Mouse (Mus musculus) heart, embryonic 14.5 days (tissue): ENCODE results near the gene Selenof. TPM values are rescaled to one million over a fixed set of nuclear protein-coding genes. Genes with fewer than 3 reads are reported as not detected.

Experiments used
- ATAC-seq: fragments of 200-750 bp; cut with Nextera tagmentation; 2 replicates; pipeline ENCODE4 v1.8.0; 2017; ENCODE audit warnings: low read depth, moderate TSS enrichment; ENCODE audit not compliant: insufficient number of reproducible peaks, insufficient read depth, low FRiP score
- H3K27ac ChIP-seq, 2 experiments: fragments of 200-500 bp in 1 of 2; fragments of 300-500 bp in 1 of 2; sonication (generic) in 1 of 2; replicated peaks in 1 of 2; 2 replicates each; pipeline ENCODE4 v1.5.1; 2012 to 2014; ENCODE audit warnings: low read depth in 2 of 2, low read length in 2 of 2, control low read depth in 1 of 2, mild to moderate bottlenecking in 1 of 2, mixed read lengths in 1 of 2; ENCODE audit not compliant: control insufficient read depth in 1 of 2, insufficient read depth in 1 of 2
- H3K27me3 ChIP-seq: fragments of 300-500 bp; sonication (generic); 2 replicates; pipeline ENCODE4 v1.6.1; 2014; ENCODE audit warnings: mild to moderate bottlenecking, low read length, control low read depth; ENCODE audit not compliant: control insufficient read depth, insufficient read depth
- H3K36me3 ChIP-seq: fragments of 300-500 bp; sonication (generic); 2 replicates; pipeline ENCODE4 v1.6.1; 2014; ENCODE audit warnings: mild to moderate bottlenecking, control low read depth, low read length, mixed read lengths; ENCODE audit not compliant: control insufficient read depth, insufficient read depth
- H3K4me1 ChIP-seq, 2 experiments: fragments of 200-500 bp in 1 of 2; fragments of 300-500 bp in 1 of 2; sonication (generic) in 1 of 2; 2 replicates each; pipeline ENCODE4 v1.6.1; 2012 to 2014; ENCODE audit warnings: low read length in 2 of 2, control low read depth in 1 of 2, mixed read lengths in 1 of 2; ENCODE audit not compliant: control insufficient read depth in 2 of 2, insufficient read depth in 2 of 2
- H3K4me2 ChIP-seq: fragments of 300-500 bp; sonication (generic); 2 replicates; pipeline ENCODE4 v1.6.1; 2014; ENCODE audit warnings: mild to moderate bottlenecking, low read length
- H3K4me3 ChIP-seq, 2 experiments: fragments of 200-500 bp in 1 of 2; fragments of 300-500 bp in 1 of 2; sonication (generic) in 1 of 2; 2 replicates each; pipeline ENCODE4 v1.5.1; 2012 to 2014; ENCODE audit warnings: low read length in 2 of 2, mild to moderate bottlenecking in 2 of 2, control low read depth in 1 of 2, low read depth in 1 of 2, moderate library complexity in 1 of 2; ENCODE audit not compliant: control insufficient read depth in 1 of 2, insufficient read depth in 1 of 2
- H3K9ac ChIP-seq: fragments of 300-500 bp; sonication (generic); 2 replicates; pipeline ENCODE4 v1.6.1; 2014; ENCODE audit warnings: mild to moderate bottlenecking, low read length
- H3K9me3 ChIP-seq: fragments of 300-500 bp; sonication (generic); 2 replicates; pipeline ENCODE4 v1.6.1; 2016; ENCODE audit warnings: low read length, control low read depth; ENCODE audit not compliant: control insufficient read depth
- WGBS: fragments of 180-500 bp; shearing (Covaris S2); extraction: QIAGEN DNeasy Blood & Tissue Kit; methylation state at CpG from one replicate; pipeline ENCODE4 v1.1.7; 2014; 5-methylcytosine and 5-hydroxymethylcytosine counted together
- polyA plus RNA-seq: library from polyadenylated mRNA; unstranded; fragments of >200 nt; fragmentation: Nextera tagmentation; extraction: Ambion mirVana; gene quantifications from 2 replicates; pipeline ENCODE4 v1.2.1, GENCODE M21; 2014

The Selenof gene
- polyA plus RNA-seq, 1 experiment from 2014 or later, result 384 TPM

DNA sequence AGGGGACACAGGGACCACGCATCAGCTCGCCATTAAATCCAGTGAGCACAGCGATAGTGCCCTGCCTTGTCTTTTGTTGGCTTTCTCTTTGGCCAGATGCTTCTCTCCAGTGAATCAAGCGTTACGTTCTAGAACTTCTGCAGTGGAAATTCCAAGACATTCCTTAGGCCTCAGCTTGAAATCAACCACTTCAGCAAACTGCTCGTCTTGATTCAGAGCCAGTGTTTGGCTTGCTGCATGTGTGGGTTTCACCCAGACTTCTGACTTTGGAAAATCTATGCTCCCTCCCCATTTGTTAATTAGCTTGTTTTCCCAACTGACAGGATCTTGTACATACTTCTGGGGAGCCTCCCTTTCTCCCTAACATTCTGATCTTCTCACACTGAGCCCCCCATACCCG lies 16.6 kb downstream of the Selenof start:
- 75% methylated on average over 7 of the region's 7 CpGs for whole genome bisulfite sequencing
- no peak overlapping the region for H3K9ac ChIP-seq

DNA sequence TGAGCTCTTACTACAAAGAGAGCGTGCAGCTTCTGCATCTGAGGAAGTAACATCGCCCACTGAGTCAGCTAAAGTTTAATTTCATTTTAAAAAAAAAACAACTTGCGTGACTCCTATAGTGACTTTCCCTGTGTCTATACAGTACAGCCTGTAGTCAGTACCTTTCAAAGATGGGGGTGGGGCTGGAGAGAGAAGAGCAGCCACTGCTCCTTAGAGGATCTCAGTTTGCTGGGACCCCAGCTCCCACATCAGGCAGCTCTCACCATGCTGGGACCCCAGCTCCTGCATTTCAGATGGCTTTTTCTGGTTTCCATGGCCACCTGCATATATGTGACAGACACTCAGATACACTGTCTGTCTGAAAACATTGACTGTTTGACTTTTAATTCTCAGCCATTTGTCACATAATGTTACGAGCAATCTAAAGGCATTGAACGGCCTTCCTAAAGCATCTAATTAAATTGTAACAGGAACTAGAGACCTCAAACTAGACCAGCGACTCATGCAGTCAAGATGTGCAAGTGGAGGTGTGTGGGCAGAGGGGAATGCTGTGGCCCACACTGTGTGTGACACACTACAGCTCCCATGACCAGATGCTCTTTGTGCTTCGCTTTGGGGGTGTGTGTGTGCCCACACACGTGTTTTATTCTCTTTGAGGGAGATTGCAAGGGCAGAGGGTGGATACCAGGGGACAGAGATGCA lies 19.2 kb downstream of the Selenof start:
- Histone ChIP-seq H3K27me3 (no peaks in the 10 kb centered on the region), H3K36me3 (peaks cover 35% of the 10 kb centered on the region), H3K4me1 (peaks cover 4 to 23% of the 10 kb centered on the region in 2 experiments; a peak in 3 of 4 replicates), H3K9ac (no peak overlapping the region), H3K27ac (no peak overlapping the region), H3K4me3 (no peak overlapping the region), H3K9me3 (no peaks in the 10 kb centered on the region), H3K4me2 (no peak overlapping the region)
- WGBS, result 91% methylated on average over 8 of the region's 8 CpGs
- no peak for ATAC-seq

More for the DNA sequence above, 16.6 kb downstream of the Selenof start:
- Histone ChIP-seq H3K4me2 (no peak overlapping the region), H3K27ac (peak overlapping the region in 1 of 2 experiments; percentile 57; a peak in 2 of 4 replicates), H3K4me1 (peaks cover 7 to 42% of the 10 kb centered on the region in 2 experiments; a peak in 3 of 4 replicates), H3K4me3 (no peak overlapping the region), H3K36me3 (peaks cover 27% of the 10 kb centered on the region), H3K27me3 (no peaks in the 10 kb centered on the region), H3K9me3 (no peaks in the 10 kb centered on the region)
- no peak for ATAC-seq

DNA sequence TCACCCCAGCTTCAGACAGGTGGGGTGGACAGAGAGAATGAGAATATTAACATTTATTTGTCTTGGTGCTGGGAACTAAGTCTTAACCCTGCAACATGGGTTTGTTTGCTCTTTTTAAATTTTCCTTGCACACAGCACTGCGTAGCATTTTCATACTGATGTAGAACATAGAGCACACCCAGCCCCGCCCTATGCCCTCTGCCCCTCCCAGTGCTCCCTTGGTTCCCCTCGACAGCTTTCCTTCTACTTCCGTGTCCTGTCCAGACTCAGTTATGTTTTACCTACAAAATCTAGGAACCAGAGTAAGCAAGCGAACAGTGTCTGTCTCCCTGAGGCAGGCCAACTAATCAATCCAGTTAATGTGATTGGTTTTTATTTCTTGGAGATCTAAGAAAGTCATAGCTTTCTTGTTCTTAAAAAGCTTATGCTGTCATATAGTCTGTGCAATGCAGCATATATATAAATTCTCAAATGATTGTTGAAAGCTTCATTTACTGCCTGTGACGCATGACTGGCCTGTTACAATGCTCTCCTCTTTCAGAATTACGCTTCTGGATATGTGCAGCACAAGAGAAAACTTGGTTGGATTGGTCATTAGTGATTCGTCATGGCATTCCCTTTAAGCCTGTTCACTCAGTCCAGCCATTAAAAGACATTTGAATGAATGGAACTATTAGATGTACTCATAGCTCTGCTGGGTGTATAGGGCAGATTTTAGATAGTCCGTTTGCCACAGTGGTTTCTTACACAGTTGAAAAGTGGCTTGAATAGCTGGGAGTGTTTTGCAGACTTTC lies 23.1 kb downstream of the Selenof start:
- Histone ChIP-seq H3K36me3 (peaks cover 59% of the 10 kb centered on the region), H3K9ac (no peak overlapping the region), H3K4me2 (no peak overlapping the region), H3K27ac (no peak overlapping the region), H3K27me3 (no peaks in the 10 kb centered on the region), H3K9me3 (no peaks in the 10 kb centered on the region), H3K4me3 (no peak overlapping the region), H3K4me1 (peaks cover 0 to 3% of the 10 kb centered on the region in 2 experiments; a peak in 3 of 4 replicates)
- no peak for ATAC-seq
- 89% methylated on average over 9 of the region's 9 CpGs for WGBS

DNA sequence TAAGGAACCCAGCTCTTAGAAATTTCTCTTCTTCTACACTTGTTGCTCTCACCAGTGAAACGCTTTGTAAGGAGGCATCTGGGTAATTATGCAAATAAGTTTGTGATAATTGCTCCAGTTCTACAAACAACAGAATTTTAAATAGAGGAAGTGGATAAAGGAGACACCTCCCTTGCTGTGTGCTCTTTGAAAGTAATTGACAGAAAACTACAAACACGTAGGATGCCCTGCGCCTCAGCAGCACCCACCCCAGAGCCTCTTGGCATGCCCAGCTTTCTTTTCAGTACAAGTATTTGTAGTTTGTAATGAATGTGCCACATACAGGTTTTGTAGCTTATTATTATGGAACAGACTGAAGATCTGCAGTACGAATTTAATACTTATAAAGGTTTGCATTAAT lies 27.0 kb downstream of the Selenof start:
- 91% methylated on average over 4 of the region's 4 CpGs for WGBS
- peaks cover 63% of the 10 kb centered on the region for H3K36me3 ChIP-seq
- ATAC-seq, result no peak

DNA sequence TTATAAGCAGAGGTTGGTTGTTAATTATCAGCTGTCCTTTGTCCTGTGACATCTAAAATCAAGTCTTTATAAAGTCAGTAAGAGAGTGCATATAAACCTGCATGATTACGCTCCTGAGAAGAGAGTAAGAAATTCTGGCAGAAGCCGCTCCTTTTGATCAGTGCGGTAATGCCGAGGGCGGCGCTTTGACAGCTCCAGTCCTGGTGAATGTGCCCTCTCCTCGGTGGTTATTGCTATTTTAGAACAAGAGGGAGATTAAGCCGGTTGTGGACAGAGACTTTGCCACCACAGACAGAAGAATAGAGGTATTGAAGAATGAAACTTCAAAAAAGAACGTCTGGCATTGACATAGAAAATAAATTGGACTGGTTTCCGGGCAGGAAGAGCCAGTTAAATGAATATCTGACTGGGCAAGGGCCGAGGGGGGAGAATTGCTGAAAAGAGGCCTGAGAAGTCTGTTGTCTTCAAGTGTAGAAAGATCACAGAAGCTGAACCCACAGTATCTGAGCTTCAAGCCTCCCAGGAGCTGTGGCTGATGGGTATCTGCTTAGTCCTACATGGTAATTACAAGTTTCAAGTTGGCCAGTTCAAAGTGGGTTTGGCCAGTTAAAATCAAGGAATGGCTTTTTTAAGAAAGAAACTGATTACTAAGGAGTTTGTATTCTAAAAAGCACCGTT lies 27.8 kb downstream of the Selenof start:
- H3K27me3 ChIP-seq, result no peaks in the 10 kb centered on the region
- H3K4me1 ChIP-seq, result peaks cover 4 to 12% of the 10 kb centered on the region in 2 experiments
- H3K9me3 ChIP-seq, result no peaks in the 10 kb centered on the region
- 60% methylated on average over 12 of the region's 12 CpGs for WGBS
- peaks cover 61% of the 10 kb centered on the region for H3K36me3 ChIP-seq
- peak overlapping the region in 1 of 2 experiments; percentile 64; a peak in 3 of 4 replicates for H3K27ac ChIP-seq
- H3K4me3 ChIP-seq, result no peak overlapping the region
- 0 out of 2 replicates have a peak overlapping the region, but pooled peaks have one; percentile 34 for H3K9ac ChIP-seq
- no peak overlapping the region for H3K4me2 ChIP-seq
- no peak for ATAC-seq

More for the DNA sequence above, 27.0 kb downstream of the Selenof start:
- H3K4me3 ChIP-seq, result no peak overlapping the region
- no peak overlapping the region for H3K27ac ChIP-seq
- H3K4me1 ChIP-seq, result peaks cover 0 to 5% of the 10 kb centered on the region in 2 experiments
- H3K9me3 ChIP-seq, result no peaks in the 10 kb centered on the region
- H3K27me3 ChIP-seq, result no peaks in the 10 kb centered on the region
- H3K4me2 ChIP-seq, result no peak overlapping the region
- no peak overlapping the region for H3K9ac ChIP-seq

DNA sequence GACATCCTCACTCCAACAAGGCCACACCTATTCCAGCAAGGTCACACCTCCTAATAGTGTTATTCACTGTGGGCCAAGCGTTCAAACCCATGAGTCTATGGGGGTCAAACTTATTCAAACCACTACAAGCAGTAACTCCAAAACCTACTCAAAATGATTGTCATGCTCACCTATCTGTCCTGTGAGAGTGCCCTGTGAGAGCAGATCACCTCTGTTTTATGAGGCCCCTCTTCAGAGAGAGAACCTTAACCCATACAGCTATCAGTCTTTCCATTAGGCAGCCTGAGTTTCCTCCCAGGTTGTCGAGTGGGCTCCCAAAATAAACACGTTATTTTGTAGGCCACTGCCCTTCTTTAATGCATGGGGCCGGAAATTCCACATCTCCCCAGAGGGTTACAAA lies 32.3 kb downstream of the Selenof start:
- Histone ChIP-seq H3K9ac (no peak overlapping the region), H3K27me3 (no peaks in the 10 kb centered on the region), H3K4me2 (no peak overlapping the region), H3K4me3 (no peak overlapping the region), H3K27ac (peak overlapping the region in 1 of 2 experiments; percentile 15; a peak in 1 of 4 replicates), H3K4me1 (peaks cover 4 to 22% of the 10 kb centered on the region in 2 experiments), H3K9me3 (no peaks in the 10 kb centered on the region), H3K36me3 (peaks cover 27% of the 10 kb centered on the region)
- WGBS, result 41% methylated on average over 4 of the region's 4 CpGs
- ATAC-seq, result no peak

DNA sequence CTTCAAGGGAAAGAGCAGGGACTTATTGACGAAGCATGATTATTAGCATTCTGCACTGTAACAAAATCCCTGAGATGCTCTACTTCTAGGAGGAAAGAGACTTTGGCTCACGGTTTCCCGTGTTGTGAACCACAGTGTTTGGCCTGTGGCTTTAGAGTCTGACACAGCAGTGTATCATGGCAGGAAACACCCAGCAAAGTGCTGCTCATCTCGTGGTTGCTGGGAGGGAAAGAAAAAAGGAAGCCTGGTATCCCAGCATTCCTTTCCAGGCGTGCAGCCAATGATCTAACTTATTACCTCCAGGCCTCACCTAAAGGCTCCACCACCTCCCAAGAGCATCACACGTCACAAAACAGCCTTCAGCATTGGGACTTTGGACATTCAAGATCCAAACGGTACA lies 32.7 kb downstream of the Selenof start:
- Histone ChIP-seq H3K27ac (peak overlapping the region in 1 of 2 experiments; percentile 15; a peak in 1 of 4 replicates), H3K4me2 (no peak overlapping the region), H3K4me1 (peaks cover 4 to 22% of the 10 kb centered on the region in 2 experiments), H3K9me3 (no peaks in the 10 kb centered on the region), H3K9ac (no peak overlapping the region), H3K36me3 (peaks cover 25% of the 10 kb centered on the region), H3K27me3 (no peaks in the 10 kb centered on the region), H3K4me3 (no peak overlapping the region)
- no peak for ATAC-seq
- 69% methylated on average over 7 of the region's 7 CpGs for WGBS
